Mouse (Mus musculus): ENCODE data around the gene Iqcc. TPM values are rescaled to one million over a fixed set of nuclear protein-coding genes. Genes with fewer than 3 reads are reported as not detected.
A peak's percentile ranks its signal among the peaks of the same experiment; 100 is the strongest.

Iqcc gene
- total RNA-seq, 2 experiments from 2014 or later: 30.1 to 34.8 TPM

DNA sequence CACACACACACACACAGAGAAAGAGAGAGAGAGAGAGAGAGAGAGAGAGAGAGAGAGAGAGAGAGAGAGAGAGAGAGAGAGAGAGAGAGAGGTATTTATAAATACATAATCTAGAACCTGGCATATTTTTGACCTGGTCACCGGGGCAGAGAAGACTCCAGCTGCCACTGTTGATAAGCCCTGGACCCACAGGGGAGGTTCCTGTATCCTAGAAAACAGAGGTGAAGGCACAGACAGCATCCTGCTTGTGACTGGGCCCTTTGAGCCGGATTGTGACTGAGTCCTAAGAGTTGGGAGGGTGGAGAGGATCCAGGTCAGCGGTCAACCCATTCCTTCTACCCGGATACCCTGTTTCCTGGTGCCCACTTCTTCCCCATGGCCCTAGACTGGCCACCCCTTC lies 30.0 kb downstream of the Iqcc start:
- DNase-seq (ENCODE audit: extremely low spot score in 1 of 2, low spot score in 2 of 2): no peak
- intact Hi-C loops (cut with DNase I): no loop called here
- Histone ChIP-seq H3K27ac (no peak overlapping the region), H3K4me3 (no peak overlapping the region)
- no peak for TF ChIP-seq CTCF (IDR thresholded peaks at IDR 0.05)

- TF ChIP-seq CTCF (IDR thresholded peaks at IDR 0.05): no peak
- intact Hi-C loops (cut with DNase I): no loop called here
- DNase-seq (ENCODE audit: extremely low spot score in 1 of 2, low spot score in 2 of 2): no peak
- no peak overlapping the region for H3K27ac ChIP-seq
- no peak overlapping the region for H3K4me3 ChIP-seq
Measured at GRCm38 (mm10) chr4:129586943-129587342, 32.0 kb downstream of the Iqcc start.

GRCm38 (mm10) chr4:129585773-129586172 lies 33.1 kb downstream of the Iqcc start:
- Histone ChIP-seq H3K27ac (no peak overlapping the region), H3K4me3 (no peak overlapping the region)
- intact Hi-C loops (cut with DNase I): no loop called here
- TF ChIP-seq CTCF (IDR thresholded peaks at IDR 0.05): no peak
- no peak for DNase-seq (ENCODE audit: extremely low spot score in 1 of 2, low spot score in 2 of 2)

GRCm38 (mm10) chr4:129584884-129585608 lies 33.9 kb downstream of the Iqcc start:
- peak; percentile 75 for TF ChIP-seq CTCF (IDR thresholded peaks at IDR 0.05)
- DNase-seq (ENCODE audit: extremely low spot score in 1 of 2, low spot score in 2 of 2): peak; percentile 78 to 79
- Histone ChIP-seq H3K27ac (peak overlapping the region; percentile 66), H3K4me3 (peak overlapping the region; percentile 45)
- intact Hi-C loops (cut with DNase I): no loop called here

GRCm38 (mm10) chr4:129584370-129584769 lies 34.5 kb downstream of the Iqcc start:
- Histone ChIP-seq H3K4me3 (peak overlapping the region; percentile 45; the same call in 1 of the 2 replicates), H3K27ac (no peak overlapping the region)
- TF ChIP-seq CTCF (IDR thresholded peaks at IDR 0.05): no peak
- DNase-seq (ENCODE audit: extremely low spot score in 1 of 2, low spot score in 2 of 2): no peak
- intact Hi-C loops (cut with DNase I): no loop called here

DNA sequence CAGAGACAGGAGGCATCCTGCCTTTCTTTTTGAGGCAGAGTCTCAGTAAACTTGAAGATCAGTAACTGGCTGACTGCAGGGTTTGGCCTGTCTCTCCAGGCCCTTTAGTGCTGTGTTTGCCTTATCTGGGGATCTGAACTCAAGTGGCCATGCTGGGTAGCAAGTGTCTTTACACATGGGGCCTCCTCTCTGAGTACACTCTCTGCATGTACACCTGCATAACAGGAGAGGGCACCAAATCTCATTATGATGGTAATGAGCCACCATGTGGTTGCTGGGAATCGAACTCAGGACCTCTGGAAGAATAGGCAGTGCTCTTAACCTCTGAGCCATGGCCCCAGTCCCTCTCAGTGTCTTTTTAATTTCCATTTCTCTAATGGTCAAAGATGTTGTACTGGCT lies 36.6 kb downstream of the Iqcc start:
- no peak; the same call in 1 of the 2 replicates for TF ChIP-seq CTCF (IDR thresholded peaks at IDR 0.05)
- no peak overlapping the region for H3K4me3 ChIP-seq
- intact Hi-C loops (cut with DNase I): no loop called here
- no peak overlapping the region for H3K27ac ChIP-seq
- DNase-seq (ENCODE audit: extremely low spot score in 1 of 2, low spot score in 2 of 2): no peak

GRCm38 (mm10) chr4:129580347-129580746 lies 38.6 kb downstream of the Iqcc start:
- no peak for TF ChIP-seq CTCF (IDR thresholded peaks at IDR 0.05)
- intact Hi-C loops (cut with DNase I): no loop called here
- Histone ChIP-seq H3K27ac (no peak overlapping the region), H3K4me3 (no peak overlapping the region)
- no peak for DNase-seq (ENCODE audit: extremely low spot score in 1 of 2, low spot score in 2 of 2)

DNA sequence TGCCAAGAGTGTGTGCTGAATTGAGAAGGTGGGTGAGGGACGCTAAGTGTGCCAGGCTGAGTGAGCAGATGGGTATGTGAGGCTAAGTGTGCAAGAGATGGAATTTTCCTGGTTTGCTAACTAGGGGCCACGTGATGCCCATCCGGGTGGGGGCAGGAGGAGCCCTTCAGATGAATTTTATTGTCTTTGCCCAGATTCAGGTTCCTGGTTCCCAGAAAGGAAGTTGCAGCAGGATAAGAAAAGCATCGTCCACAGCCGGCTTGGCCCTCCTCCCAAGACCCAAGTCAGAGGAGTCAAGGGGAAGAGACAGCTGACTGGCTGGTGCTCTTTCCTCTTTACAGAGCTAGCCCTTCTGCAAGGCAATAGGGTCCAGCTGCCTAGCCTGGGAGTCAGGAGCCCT lies 40.4 kb downstream of the Iqcc start, which contains the start of gene Fam167b:
TSS of gene Fam167b (minus strand) at position 84 of the 400 bp plus-strand sequence.
- no peak within 1 kb of the TSS for H3K27ac ChIP-seq

GRCm38 (mm10) chr4:129577688-129578087 lies 41.2 kb downstream of the Iqcc start:
- DNase-seq (ENCODE audit: extremely low spot score in 1 of 2, low spot score in 2 of 2): no peak
- Histone ChIP-seq H3K27ac (no peak overlapping the region), H3K4me3 (no peak overlapping the region)
- intact Hi-C loops (cut with DNase I): no loop called here
- TF ChIP-seq CTCF (IDR thresholded peaks at IDR 0.05): no peak

More for the DNA sequence above, 40.4 kb downstream of the Iqcc start, which contains the start of gene Fam167b:
- intact Hi-C loops (cut with DNase I): no loop called here
- no peak within 1 kb of the TSS for H3K4me3 ChIP-seq
- no peak for DNase-seq (ENCODE audit: extremely low spot score in 1 of 2, low spot score in 2 of 2)
- no peak for TF ChIP-seq CTCF (IDR thresholded peaks at IDR 0.05)

DNA sequence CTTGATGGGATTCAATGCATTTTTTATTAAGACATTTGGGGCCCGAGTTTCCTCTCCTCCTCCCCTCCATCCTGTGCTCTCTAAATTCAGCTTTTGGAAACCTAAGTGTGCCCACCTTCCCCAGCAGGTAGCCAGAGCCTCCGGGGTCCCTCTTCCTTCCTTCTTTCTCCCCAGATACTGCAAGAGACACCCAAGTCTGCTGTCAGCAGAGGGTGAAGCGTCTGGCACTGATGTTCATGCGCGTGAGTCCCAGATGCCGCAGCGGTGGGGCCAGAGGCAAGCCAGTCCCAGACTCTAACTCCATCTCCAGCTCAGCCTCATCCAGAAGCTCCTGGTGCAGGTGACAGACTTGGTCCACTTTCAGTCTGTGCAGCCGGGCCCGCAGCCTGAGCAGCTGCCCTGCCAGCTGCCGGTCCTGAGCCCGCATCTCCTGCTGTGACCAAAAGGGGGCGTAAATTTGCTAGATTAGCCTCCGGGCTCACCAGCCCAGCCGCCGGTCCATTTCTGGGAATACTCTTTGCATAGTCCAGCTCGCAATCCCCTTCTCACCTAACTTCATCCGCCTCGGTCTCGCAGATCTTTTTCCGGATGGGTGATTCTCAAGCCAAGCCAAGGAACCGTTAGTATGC lies 41.9 kb downstream of the Iqcc start:
- intact Hi-C loops (cut with DNase I): no loop called here
- no peak overlapping the region for H3K4me3 ChIP-seq
- TF ChIP-seq CTCF (IDR thresholded peaks at IDR 0.05): peak; percentile 63
- no peak overlapping the region for H3K27ac ChIP-seq
- peak; percentile 42 to 61 for DNase-seq (ENCODE audit: extremely low spot score in 1 of 2, low spot score in 2 of 2)

DNA sequence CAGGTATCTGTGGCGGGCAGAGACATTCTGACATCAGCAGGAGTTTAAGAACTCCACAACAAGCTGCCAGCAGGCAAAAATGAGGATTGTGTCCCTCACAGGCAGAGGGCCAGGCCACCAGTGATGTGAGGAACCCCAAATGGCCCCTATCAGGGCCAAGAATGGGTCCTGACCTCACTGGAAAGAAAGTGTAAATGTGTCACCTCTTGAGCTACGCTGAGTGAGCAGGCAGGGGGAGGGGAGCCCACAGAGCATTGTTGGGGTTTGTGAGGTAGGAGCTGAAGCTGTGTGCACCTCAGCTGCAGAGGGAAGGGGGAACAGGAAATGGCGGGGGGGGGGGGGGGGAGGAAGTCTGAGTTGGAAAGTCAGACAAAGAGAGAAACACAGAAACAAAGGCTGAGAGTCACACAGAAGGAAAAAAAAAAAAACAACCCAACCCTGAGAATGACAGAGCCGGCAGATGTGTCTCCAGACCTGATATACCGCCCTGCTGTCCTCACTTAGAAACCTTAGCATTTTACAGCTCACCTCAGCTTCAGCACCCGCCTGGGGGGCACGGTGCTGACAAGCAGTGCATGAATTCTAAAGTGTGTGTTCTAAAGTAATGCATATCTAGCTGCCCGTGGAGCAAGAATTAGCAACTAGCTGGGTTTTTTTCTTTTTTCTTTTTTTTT lies 43.6 kb downstream of the Iqcc start:
- DNase-seq (ENCODE audit: extremely low spot score in 1 of 2, low spot score in 2 of 2): no peak
- H3K27ac ChIP-seq: no peak overlapping the region
- intact Hi-C loops (cut with DNase I): no loop called here
- TF ChIP-seq CTCF (IDR thresholded peaks at IDR 0.05): no peak
- H3K4me3 ChIP-seq: no peak overlapping the region

DNA sequence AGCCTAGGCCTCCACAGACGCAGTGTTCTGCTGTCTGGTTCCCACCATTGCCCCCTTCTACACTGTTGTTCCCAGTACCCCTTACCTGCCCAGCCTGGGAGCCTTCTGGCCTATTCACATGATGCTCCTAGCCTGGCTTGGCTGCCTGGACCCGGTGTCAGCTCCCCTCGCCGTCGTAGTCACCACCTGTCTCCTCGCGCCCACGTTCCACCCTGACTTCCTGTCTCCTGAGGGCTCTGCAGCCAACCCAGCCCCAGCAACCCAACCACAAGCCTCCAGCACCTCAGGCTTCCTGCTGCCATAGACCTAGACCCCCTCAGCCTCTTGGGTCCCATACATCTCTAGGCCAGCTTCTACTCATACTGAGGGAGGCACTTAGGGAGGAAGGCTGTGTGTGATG lies 45.5 kb downstream of the Iqcc start, which contains the start of gene Lck:
TSS of gene Lck (minus strand) at position 212 of the 400 bp plus-strand sequence.
- Histone ChIP-seq H3K4me3 (no peak within 1 kb of the TSS), H3K27ac (no peak within 1 kb of the TSS)
- intact Hi-C loops (cut with DNase I): no loop called here
- TF ChIP-seq CTCF (IDR thresholded peaks at IDR 0.05): no peak
- DNase-seq (ENCODE audit: extremely low spot score in 1 of 2, low spot score in 2 of 2): no peak
